Mouse (Mus musculus) common myeloid progenitor, adult 5-6 weeks (primary cell): ENCODE results near the gene Hspa1b. TPM values are rescaled to one million over a fixed set of nuclear protein-coding genes. Genes with fewer than 3 reads are reported as not detected.
"Not testable (repeated sequence)": the region's sequence is repeated elsewhere in the genome, so short reads cannot be mapped to it uniquely, and the experiment has no call there.

Experiments used
- ATAC-seq: replicated peaks from 2 replicates; pipeline ENCODE4 v1.8.0; 2016; ENCODE audit warnings: low read depth, mild to moderate bottlenecking, moderate TSS enrichment, inconsistent platforms; ENCODE audit not compliant: poor library complexity, severe bottlenecking
- total RNA-seq: library from RNA; stranded (forward); fragments of 200-1000, 187-1606 nt; gene quantifications from 2 replicates; pipeline ENCODE4 v1.2.3, GENCODE M21; 2017

Gene Hspa1b
- 79.3 and 84.3 TPM in 2 replicates for total RNA-seq

- ATAC-seq = peak; percentile 90
Measured at GRCm38 (mm10) chr17:34959130-34959778, at the start of gene Hspa1b. Gene Hspa1b (minus strand): TSS chr17:34959238.

- no peak for ATAC-seq
Measured at GRCm38 (mm10) chr17:35007387-35007991, 48.5 kb upstream of the Hspa1b start.

- not testable (repeated sequence) for ATAC-seq
Measured at GRCm38 (mm10) chr17:35005902-35006301, 46.9 kb upstream of the Hspa1b start.

- no peak for ATAC-seq
Measured at GRCm38 (mm10) chr17:35005158-35005557, 46.1 kb upstream of the Hspa1b start.

- ATAC-seq = no peak
Measured at GRCm38 (mm10) chr17:35004075-35004717, 45.2 kb upstream of the Hspa1b start.

GRCm38 (mm10) chr17:35003022-35003838 lies 44.2 kb upstream of the Hspa1b start:
- no peak for ATAC-seq

GRCm38 (mm10) chr17:35002153-35002865 lies 43.3 kb upstream of the Hspa1b start:
- peak; percentile 16 for ATAC-seq

- peak; percentile 13; the same call in 1 of the 2 replicates for ATAC-seq
Measured at GRCm38 (mm10) chr17:35001452-35002152, 42.6 kb upstream of the Hspa1b start.

GRCm38 (mm10) chr17:35000717-35001451 lies 41.8 kb upstream of the Hspa1b start, which contains the start of gene Vars:
Gene Vars (plus strand): TSS chr17:35000987.
- ATAC-seq = peak; percentile 59

- peak; percentile 23 for ATAC-seq
Measured at GRCm38 (mm10) chr17:34999871-35000716, 41.1 kb upstream of the Hspa1b start.

GRCm38 (mm10) chr17:34998526-34999430 lies 39.7 kb upstream of the Hspa1b start:
- no peak for ATAC-seq

- ATAC-seq = no peak
Measured at GRCm38 (mm10) chr17:34997142-34997483, 38.1 kb upstream of the Hspa1b start.

GRCm38 (mm10) chr17:34996411-34997141 lies 37.5 kb upstream of the Hspa1b start:
- no peak for ATAC-seq

GRCm38 (mm10) chr17:34995927-34996326 lies 36.9 kb upstream of the Hspa1b start:
- not testable (repeated sequence) for ATAC-seq

GRCm38 (mm10) chr17:34995192-34995591 lies 36.2 kb upstream of the Hspa1b start:
- not testable (repeated sequence) for ATAC-seq

GRCm38 (mm10) chr17:34994751-34995150 lies 35.7 kb upstream of the Hspa1b start:
- no peak for ATAC-seq
